Mouse (Mus musculus) yolk sac, embryonic 10.5 days (tissue): Measurements from ENCODE around the gene Zfyve28.
A peak's percentile ranks its signal among the peaks of the same experiment; 100 is the strongest.

ENCODE experiments used
- DNase-seq: peaks from one replicate; pipeline ENCODE4 v3.0.0-alpha.2; 2017; ENCODE audit warnings: low spot score

The Zfyve28 gene

DNA sequence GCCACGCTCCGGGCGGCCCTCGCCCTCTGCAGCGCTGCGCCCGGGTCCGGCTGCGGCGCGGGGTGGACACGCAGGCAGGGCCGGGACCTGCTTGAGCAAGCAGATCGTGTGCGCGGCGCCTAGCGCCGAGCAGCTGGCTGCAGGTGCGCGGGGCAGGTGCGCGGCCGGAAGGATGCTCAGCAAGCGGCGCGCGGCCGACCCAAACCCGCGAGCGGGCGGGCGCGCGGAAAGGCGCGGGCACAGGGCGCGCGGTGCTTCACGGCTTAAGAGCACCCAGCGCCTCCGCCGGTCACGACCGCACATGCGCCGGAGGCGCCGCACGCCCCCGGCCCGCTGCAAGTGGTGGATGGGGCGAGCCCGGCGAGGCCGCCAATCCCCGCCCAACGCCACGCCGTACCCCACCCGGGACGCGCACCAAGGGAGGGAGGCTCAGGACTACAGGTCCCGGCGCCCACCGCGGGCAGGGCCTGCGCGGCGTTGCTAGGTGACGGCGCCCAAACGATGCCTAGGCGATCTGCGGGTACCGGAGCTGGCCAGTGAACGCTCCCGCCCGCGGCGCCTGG, at the start of gene Zfyve28, which contains the start of gene Cfap99:
Gene Zfyve28, minus strand, starts transcription at position 296 of the 563 bp plus-strand sequence.
Gene Cfap99, plus strand, starts transcription at position 447 of the 563 bp plus-strand sequence.
- peak; percentile 75 for DNase-seq

DNA sequence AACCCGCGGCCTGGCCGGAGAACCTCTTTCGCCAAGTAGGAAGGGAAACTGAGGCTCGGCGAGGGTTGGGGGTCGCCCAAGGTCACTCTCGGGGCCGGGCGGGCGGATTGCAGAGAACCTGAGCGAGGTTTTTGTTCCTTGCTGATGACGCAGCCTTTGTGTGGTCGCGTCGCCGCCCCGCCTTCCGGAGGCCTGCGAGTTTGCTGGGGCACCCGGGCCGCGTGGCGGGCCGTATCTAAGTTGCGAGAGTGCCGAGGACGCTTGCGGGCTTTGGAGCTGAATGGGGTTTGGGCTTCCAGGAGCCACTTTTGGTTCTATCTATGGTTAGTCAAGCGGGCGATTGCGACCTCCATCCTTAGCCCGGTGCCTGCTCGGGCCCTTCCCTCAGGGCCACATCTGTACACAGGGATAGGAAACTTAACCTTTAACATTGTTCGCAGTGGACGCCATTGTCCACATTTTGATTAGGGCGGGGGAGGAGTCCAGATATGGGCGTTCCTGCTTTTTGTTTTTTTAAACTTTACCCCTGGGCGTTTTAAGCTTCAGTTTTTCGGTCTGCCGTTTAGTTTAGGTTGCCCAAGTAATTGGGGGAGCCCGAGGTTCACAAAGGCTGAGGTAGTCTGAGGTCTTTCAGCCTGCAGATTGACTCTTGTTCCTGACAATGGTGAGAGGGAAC, 48.7 kb upstream of the Zfyve28 start:
- peak; percentile 73 for DNase-seq

DNA sequence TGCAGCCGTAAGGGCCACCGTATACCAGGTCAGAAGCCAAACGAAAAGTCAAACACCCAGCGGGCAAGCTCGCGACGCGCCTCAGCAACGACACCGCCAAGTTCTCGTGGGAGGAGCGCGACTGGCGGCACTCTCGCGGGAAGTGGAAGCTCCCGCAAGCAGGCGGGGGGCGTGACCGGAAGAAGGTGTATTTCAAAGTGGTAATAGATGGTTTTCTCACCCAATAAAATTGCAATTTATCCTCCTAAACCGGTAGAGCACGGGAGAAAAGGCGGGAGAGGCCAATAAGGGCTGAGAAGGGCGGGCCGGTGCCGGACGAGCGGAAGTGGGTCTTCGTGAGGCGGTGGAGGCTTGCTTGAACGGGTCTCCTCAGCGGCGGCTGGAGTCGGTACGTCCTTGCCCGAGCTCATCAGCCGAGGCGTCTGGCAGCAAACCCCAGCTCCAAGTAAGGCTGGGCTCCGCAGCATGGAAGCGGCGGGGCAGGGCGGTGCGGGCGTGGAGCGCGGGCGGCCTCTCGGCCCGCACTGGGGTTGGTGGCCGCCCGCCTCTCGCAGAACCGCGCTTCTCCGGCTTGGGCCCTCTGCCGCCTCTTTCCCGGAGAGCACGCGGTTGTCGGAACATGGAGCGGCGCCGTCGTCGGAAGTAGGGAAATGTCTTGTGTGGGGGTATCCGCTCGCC, 48.0 kb upstream of the Zfyve28 start, which contains the start of gene Rnf4:
Gene Rnf4, plus strand, starts transcription at position 193 of the 678 bp plus-strand sequence.
- DNase-seq: peak; percentile 97

DNA sequence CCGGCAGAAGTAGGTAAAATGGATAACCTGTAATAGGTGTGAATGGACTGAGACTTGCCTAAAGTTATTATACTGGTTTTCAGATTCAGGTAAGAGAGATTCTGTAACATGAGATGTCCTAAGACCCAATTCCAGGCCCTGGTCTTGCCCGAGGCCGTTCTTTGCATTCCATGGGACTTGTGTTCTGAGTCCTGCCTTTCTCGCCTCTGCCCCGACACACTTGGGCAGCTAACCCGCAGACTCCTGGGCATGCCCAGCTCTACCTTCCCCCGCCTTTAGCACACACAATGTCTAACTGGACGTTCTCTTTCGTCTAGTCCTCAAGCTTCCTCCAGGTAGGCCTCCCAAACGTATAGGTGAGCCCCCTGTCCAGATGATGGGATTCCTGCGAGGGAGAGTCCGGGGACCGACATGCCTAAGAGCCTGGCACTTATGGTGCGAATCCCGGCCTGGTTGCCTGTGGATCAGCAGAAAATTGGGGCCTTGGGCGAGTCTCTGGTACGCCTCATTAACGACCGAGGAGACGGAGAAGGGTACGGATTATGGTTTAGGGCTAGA, 47.4 kb upstream of the Zfyve28 start:
- no peak for DNase-seq

GRCm38 (mm10) chr5:34334081-34334480, 45.8 kb upstream of the Zfyve28 start:
- DNase-seq: no peak

- DNase-seq: no peak
Observed at GRCm38 (mm10) chr5:34330136-34330535, 41.9 kb upstream of the Zfyve28 start.

- DNase-seq: peak; percentile 45
Observed at GRCm38 (mm10) chr5:34326875-34327576, 38.8 kb upstream of the Zfyve28 start.

DNA sequence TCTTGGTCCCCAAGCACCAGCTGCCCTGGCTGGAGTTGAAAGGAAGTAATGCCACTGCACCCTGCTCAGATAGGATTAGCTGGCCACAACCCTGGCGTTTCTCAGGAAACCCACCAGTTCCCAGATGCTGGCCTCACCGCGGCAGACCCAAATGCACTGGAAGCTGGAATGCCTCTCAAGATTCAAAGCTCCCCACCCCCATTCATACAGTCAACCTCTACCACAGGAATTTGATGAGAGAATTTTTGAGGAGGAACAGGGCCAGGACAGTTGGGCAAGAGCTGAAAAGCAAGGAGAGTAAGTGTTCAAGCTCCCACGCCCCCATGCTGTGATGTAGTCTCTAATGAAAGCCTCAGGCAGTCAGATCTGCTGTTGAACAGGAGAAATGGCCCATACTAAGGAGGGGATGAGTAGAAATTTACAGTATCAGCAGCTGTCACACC, 38.0 kb upstream of the Zfyve28 start:
- no peak for DNase-seq

- no peak for DNase-seq
Observed at GRCm38 (mm10) chr5:34325286-34325685, 37.0 kb upstream of the Zfyve28 start.

DNA sequence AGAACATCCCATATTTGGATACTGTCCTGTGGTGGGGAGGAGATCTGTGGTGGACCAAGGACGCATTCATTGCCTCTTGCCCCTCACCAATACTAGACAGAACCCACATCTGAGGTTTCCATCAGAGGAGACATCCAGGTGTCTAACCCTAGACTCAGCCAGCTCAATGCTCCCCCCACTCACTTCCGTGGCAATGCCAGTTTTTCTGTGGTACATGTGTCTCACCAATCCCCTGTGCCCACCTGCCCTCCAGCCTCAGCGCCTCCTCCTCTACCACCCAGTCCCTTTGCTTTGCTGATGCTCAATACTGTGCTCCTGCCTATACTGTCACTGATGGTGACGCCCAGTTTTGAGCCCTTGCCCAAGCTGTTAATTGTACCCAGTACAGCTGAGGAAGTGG, 33.0 kb upstream of the Zfyve28 start:
- no peak for DNase-seq

GRCm38 (mm10) chr5:34319491-34320034, 31.3 kb upstream of the Zfyve28 start:
- DNase-seq: peak; percentile 54

DNA sequence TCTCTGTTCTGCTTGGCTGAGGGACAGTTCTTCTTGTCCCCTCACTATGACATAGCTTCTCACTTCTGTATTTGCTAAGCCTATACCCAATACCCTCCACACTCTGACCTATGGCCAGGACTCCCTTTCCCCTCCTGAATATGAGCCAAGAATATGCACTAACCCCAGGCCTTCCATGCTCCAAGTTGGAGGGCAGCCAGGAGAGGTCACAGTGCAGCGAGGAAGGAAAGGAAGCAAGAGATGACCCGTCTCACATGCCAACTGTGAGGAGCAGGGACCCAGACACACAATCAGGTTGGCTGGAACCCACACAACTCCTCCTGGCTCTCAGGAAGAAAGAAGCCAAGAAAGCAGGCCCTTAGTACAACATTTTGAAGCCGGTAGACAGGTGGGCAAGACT, 20.8 kb upstream of the Zfyve28 start:
- no peak for DNase-seq

- DNase-seq: no peak
Observed at GRCm38 (mm10) chr5:34302377-34302776, 14.1 kb upstream of the Zfyve28 start.

GRCm38 (mm10) chr5:34298937-34299535, 10.8 kb upstream of the Zfyve28 start:
- DNase-seq: no peak

- no peak for DNase-seq
Observed at GRCm38 (mm10) chr5:34298061-34298460, 9.8 kb upstream of the Zfyve28 start.

GRCm38 (mm10) chr5:34295141-34295540, 6.9 kb upstream of the Zfyve28 start:
- DNase-seq: no peak

GRCm38 (mm10) chr5:34294696-34295095, 6.4 kb upstream of the Zfyve28 start:
- peak; percentile 57 for DNase-seq

DNA sequence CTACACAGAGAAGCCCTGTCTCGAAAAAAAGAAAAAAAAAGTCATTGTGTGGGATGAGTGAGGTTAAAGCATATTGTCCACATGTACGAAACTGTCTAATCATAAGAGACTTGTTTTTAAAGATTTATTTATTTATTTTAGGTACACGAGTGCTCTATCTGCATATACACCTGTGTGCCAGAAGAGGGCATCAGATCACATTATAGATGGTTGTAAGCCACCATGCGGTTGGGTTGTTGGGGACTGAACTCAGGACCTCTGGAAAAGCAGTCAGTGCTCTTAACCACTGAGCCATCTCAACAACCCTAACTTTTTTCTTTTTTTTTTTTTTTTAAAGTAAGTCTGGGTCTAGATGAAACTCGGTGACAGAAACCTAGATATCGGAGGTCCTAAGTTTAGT, 5.1 kb upstream of the Zfyve28 start:
- no peak for DNase-seq

- DNase-seq: no peak
Observed at GRCm38 (mm10) chr5:34289286-34289685, 1.0 kb upstream of the Zfyve28 start.

GRCm38 (mm10) chr5:34287838-34288145, 457 bp downstream of the Zfyve28 start:
- no peak for DNase-seq

GRCm38 (mm10) chr5:34287001-34287837, 1.0 kb downstream of the Zfyve28 start:
- no peak for DNase-seq
